Mouse (Mus musculus) central nervous system, embryonic 14 days (tissue): ENCODE results near the gene Tia1. TPM values are rescaled to one million over a fixed set of nuclear protein-coding genes. Genes with fewer than 3 reads are reported as not detected.

Experiments used
- polyA plus RNA-seq: library from polyadenylated mRNA; depleted of rRNA; stranded (reverse); fragments of >200 nt; gene quantifications from 2 replicates; pipeline ENCODE4 v1.2.3, GENCODE M21; 2012; rRNA removed

Tia1 gene
- polyA plus RNA-seq = 324 and 385 TPM in 2 replicates

GRCm38 (mm10) chr6:86404100-86404861, at the start of gene Tia1:
Gene Tia1, plus strand, starts transcription at chr6:86404219.

GRCm38 (mm10) chr6:86365371-86366124, 38.5 kb upstream of the Tia1 start, which contains the start of gene Fam136a:
Gene Fam136a, plus strand, starts transcription at chr6:86365646.

GRCm38 (mm10) chr6:86370764-86371339, 33.2 kb upstream of the Tia1 start, which contains the start of gene Snrpg:
Gene Snrpg, plus strand, starts transcription at chr6:86371304.

GRCm38 (mm10) chr6:86396581-86397256, 7.3 kb upstream of the Tia1 start, which contains the start of gene Pcyox1:
Gene Pcyox1, minus strand, starts transcription at chr6:86397154.

GRCm38 (mm10) chr6:86426358-86426757, 22.3 kb downstream of the Tia1 start, which contains the start of gene Gm44790:
Gene Gm44790, plus strand, starts transcription at chr6:86426658.

GRCm38 (mm10) chr6:86438272-86439118, 34.5 kb downstream of the Tia1 start, which contains the start of gene C87436:
Gene C87436, plus strand, starts transcription at chr6:86438374.

Other genes with a start within 250 kb of the Tia1 start
- gene Tgfa, start 209.0 kb upstream of the Tia1 start, polyA plus RNA-seq = 5.2 and 5.9 TPM in 2 replicates
- gene Fam136a, start 38.6 kb upstream of the Tia1 start, polyA plus RNA-seq = 47.6 and 51.4 TPM in 2 replicates
- 573 and 729 TPM in 2 replicates for gene Snrpg, start 32.9 kb upstream of the Tia1 start, polyA plus RNA-seq
- gene Pcyox1, start 7.1 kb upstream of the Tia1 start, polyA plus RNA-seq = 61.4 and 71.0 TPM in 2 replicates
- gene Gm44790, start 22.4 kb downstream of the Tia1 start, polyA plus RNA-seq = 1.8 and 2.5 TPM in 2 replicates
- gene C87436, start 34.2 kb downstream of the Tia1 start, polyA plus RNA-seq = 19.0 and 21.5 TPM in 2 replicates
- gene Pcbp1, start 122.1 kb downstream of the Tia1 start, polyA plus RNA-seq = 240 and 247 TPM in 2 replicates
- gene Asprv1, start 223.9 kb downstream of the Tia1 start, polyA plus RNA-seq = 1.4 and 2.6 TPM in 2 replicates